Mouse (Mus musculus) heart, embryonic 15.5 days (tissue): Measurements from ENCODE around the gene Chd3. TPM values are rescaled to one million over a fixed set of nuclear protein-coding genes. Genes with fewer than 3 reads are reported as not detected.

Source experiments
- ATAC-seq: fragments of 200-750 bp; cut with Nextera tagmentation; replicated peaks from 2 replicates; pipeline ENCODE4 v1.8.0; 2017; ENCODE audit warnings: low read depth, moderate TSS enrichment; ENCODE audit not compliant: insufficient number of reproducible peaks, insufficient read depth, low FRiP score
- H3K27ac ChIP-seq: fragments of 300-500 bp; sonication (generic); 2 replicates; pipeline ENCODE4 v1.5.1; 2015; ENCODE audit warnings: mild to moderate bottlenecking, inconsistent platforms
- H3K27me3 ChIP-seq: fragments of 300-500 bp; sonication (generic); 2 replicates; pipeline ENCODE4 v1.6.1; 2015; ENCODE audit warnings: inconsistent platforms
- H3K36me3 ChIP-seq: fragments of 300-500 bp; sonication (generic); 2 replicates; pipeline ENCODE4 v1.6.1; 2015; ENCODE audit warnings: mild to moderate bottlenecking, inconsistent platforms
- H3K4me1 ChIP-seq: fragments of 300-500 bp; sonication (generic); replicated peaks from 2 replicates; pipeline ENCODE4 v1.6.1; 2015; ENCODE audit warnings: inconsistent platforms
- H3K4me2 ChIP-seq: fragments of 300-500 bp; sonication (generic); 2 replicates; pipeline ENCODE4 v1.6.1; 2015; ENCODE audit warnings: inconsistent platforms, mild to moderate bottlenecking, moderate library complexity
- H3K4me3 ChIP-seq: fragments of 300-500 bp; sonication (generic); 2 replicates; pipeline ENCODE4 v1.5.1; 2015; ENCODE audit warnings: mild to moderate bottlenecking, inconsistent platforms
- H3K9ac ChIP-seq: fragments of 300-500 bp; sonication (generic); 2 replicates; pipeline ENCODE4 v1.6.1; 2015; ENCODE audit warnings: mild to moderate bottlenecking, inconsistent platforms
- H3K9me3 ChIP-seq: fragments of 300-500 bp; sonication (generic); replicated peaks from 2 replicates; pipeline ENCODE4 v1.6.1; 2016; ENCODE audit warnings: inconsistent platforms
- WGBS: fragments of 180-500 bp; shearing (Covaris S2); methylation state at CpG from one replicate; pipeline ENCODE4 v1.1.7; 2015; ENCODE audit warnings: mixed read lengths; 5-methylcytosine and 5-hydroxymethylcytosine counted together
- polyA plus RNA-seq: library from polyadenylated mRNA; unstranded; fragments of >200 nt; fragmentation: Nextera tagmentation; extraction: Ambion mirVana; gene quantifications from 2 replicates; pipeline ENCODE4 v1.2.1, GENCODE M21; 2015

Chd3 gene
- polyA plus RNA-seq, 1 experiment from 2014 or later, result 14.2 TPM

DNA sequence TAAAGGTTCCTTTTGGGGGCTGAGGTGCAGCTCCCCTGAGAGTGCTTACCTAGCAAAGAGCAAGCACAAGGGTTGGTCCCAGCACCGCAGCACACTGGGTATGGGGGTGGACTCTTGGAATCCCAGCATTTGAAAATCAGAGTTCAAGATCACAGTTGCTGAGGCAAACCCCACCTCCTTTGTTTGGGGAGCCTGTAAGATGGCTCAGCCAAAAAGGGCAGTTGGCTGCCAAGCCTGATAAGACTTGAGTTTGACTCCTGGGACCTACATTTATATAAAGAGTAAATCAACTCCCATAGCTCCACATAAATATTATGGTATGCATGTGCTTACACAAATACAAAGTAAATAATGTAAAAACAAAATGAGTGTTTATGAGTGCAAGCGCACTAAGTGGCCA, 63.2 kb downstream of the Chd3 start:
- Histone ChIP-seq H3K4me1 (no peaks in the 10 kb centered on the region), H3K4me2 (no peak overlapping the region), H3K4me3 (no peak overlapping the region), H3K9me3 (no peaks in the 10 kb centered on the region), H3K9ac (no peak overlapping the region), H3K27me3 (no peaks in the 10 kb centered on the region), H3K36me3 (peaks cover 65% of the 10 kb centered on the region), H3K27ac (no peak overlapping the region)
- no peak for ATAC-seq
- WGBS, result 91% methylated on average over 2 of the region's 2 CpGs

DNA sequence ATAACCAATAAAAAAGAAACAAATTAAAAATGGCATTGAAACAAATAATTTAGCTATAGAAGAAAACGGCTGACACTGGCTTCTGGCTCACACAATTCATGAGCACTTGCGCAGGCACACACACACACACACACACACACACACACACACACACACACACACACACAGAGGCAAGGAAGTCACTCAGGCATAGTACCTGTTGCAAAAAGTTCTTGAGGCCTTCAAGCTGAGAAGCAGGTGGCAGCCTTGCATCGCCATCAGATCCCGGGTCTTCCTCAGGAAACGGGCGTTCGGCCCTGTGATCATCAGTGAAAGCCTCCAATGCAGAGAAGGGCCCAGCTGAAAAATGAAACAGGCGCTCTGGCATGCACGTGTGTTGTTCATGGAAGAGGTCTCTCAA, 63.9 kb downstream of the Chd3 start:
- no peaks in the 10 kb centered on the region for H3K9me3 ChIP-seq

DNA sequence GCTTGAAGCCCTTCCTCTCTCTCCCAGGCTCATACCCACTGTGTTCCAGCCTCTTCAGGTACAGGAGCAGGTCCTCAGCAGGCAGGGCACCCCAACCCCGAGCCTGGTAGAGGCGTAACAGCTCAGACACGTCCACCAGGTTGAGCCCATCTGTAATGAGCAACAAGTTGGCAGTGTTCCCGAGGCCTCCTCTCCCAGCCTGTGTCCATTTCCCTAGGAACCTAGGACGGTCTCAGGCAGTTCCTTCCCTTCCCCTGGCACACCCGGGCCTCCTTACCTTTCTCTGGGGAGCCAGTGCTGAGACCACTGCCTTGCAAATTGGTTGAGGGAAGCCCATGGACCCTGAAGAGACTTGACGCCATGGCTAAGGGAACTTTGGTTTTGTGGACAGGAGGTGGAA, 66.4 kb downstream of the Chd3 start:
- no peak overlapping the region for H3K27ac ChIP-seq
- WGBS, result 84% methylated on average over 7 of the region's 7 CpGs
- H3K4me3 ChIP-seq, result no peak overlapping the region
- H3K9ac ChIP-seq, result no peak overlapping the region
- peaks cover 40% of the 10 kb centered on the region for H3K36me3 ChIP-seq
- no peaks in the 10 kb centered on the region for H3K27me3 ChIP-seq
- H3K9me3 ChIP-seq, result no peaks in the 10 kb centered on the region
- ATAC-seq, result no peak
- H3K4me1 ChIP-seq, result no peaks in the 10 kb centered on the region
- H3K4me2 ChIP-seq, result no peak overlapping the region

More for the DNA sequence above, 63.9 kb downstream of the Chd3 start:
- H3K9ac ChIP-seq, result no peak overlapping the region
- H3K27ac ChIP-seq, result no peak overlapping the region
- no peaks in the 10 kb centered on the region for H3K4me1 ChIP-seq
- ATAC-seq, result no peak
- peaks cover 58% of the 10 kb centered on the region for H3K36me3 ChIP-seq
- WGBS, result 89% methylated on average over 9 of the region's 9 CpGs
- no peak overlapping the region for H3K4me3 ChIP-seq
- no peaks in the 10 kb centered on the region for H3K27me3 ChIP-seq
- H3K4me2 ChIP-seq, result no peak overlapping the region

DNA sequence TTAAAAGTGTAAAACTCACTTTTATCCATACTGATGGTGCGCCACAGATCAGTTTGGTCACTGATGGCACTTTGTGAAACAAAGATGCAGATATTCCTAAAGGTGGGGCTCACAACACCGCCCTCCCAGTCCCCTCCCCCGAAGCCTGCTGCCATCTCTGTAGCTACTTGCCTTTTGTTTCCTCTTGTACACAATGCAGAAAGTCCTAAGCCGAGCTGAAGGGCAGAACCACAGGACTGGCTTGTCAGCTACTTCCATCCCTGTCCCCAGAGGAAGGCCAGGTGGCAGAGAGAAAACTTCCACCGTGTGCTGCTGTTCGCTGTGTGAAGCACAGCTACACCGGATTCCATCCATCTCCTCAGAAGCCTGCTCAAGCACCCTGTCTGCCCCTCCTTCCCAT, 71.0 kb downstream of the Chd3 start:
- Histone ChIP-seq H3K4me3 (no peak overlapping the region), H3K9ac (no peak overlapping the region), H3K27ac (no peak overlapping the region), H3K9me3 (no peaks in the 10 kb centered on the region), H3K4me2 (no peak overlapping the region), H3K36me3 (peaks cover 16% of the 10 kb centered on the region), H3K4me1 (no peaks in the 10 kb centered on the region), H3K27me3 (no peaks in the 10 kb centered on the region)
- no peak for ATAC-seq
- WGBS, result 62% methylated on average over 7 of the region's 7 CpGs

DNA sequence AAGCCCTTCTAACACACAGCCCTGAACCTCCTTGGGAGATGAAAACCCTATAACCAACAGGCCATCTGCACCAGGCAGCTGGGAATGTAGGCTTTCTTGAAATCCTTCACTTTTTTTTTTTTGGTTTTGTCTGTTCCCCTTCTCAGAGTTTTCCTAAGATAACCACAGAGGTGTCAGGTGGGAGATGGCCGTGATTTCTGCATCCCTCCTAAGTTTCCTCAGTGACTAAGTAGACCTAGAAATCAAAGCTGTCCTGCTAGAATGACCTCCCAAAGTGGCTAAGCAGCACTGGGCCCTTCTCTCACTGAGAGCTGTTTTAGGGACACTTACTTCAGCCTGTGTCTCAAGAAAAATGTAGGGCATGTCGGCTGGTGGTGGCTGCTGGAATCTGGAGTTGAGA, 71.4 kb downstream of the Chd3 start:
- Histone ChIP-seq H3K27ac (no peak overlapping the region), H3K27me3 (no peaks in the 10 kb centered on the region), H3K4me3 (no peak overlapping the region), H3K9ac (no peak overlapping the region), H3K4me1 (no peaks in the 10 kb centered on the region), H3K36me3 (peaks cover 13% of the 10 kb centered on the region), H3K9me3 (no peaks in the 10 kb centered on the region), H3K4me2 (no peak overlapping the region)
- WGBS, result 70% methylated on average over 2 of the region's 2 CpGs
- no peak for ATAC-seq

DNA sequence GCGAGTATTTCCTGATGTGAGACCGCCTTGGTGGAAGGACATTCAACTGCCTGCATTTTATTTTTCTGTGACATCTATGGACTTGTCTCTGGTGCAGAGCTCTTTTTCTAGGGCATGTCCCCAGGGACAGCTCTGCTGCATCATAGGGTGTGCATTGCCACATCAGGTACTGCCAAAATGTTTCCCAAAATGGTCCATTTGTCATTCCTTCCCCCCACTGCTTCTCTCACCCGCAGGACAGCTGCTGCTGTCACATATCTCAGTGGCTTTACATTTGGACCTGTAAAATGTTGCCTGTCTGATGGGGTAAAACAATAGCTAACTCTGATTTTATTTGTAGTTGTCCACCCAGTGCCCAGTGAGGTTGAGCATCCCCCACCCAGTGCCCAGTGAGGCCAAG, 73.9 kb downstream of the Chd3 start:
- Histone ChIP-seq H3K9me3 (no peaks in the 10 kb centered on the region), H3K27ac (no peak overlapping the region), H3K4me3 (no peak overlapping the region), H3K4me1 (no peaks in the 10 kb centered on the region), H3K9ac (no peak overlapping the region), H3K4me2 (no peak overlapping the region), H3K27me3 (no peaks in the 10 kb centered on the region), H3K36me3 (0 out of 2 replicates have a peak, but pooled peaks cover 5% of the 10 kb centered on the region)
- 84% methylated on average over 3 of the region's 3 CpGs for WGBS
- ATAC-seq, result no peak

Other genes with a start within 250 kb of the Chd3 start
- gene Hes7, start 249.0 kb downstream of the Chd3 start, polyA plus RNA-seq, result 0.52 and 0.57 TPM in 2 replicates
- 0.51 and 0.60 TPM in 2 replicates for gene 9130213A22Rik, start 246.8 kb downstream of the Chd3 start, polyA plus RNA-seq
- gene Aloxe3, start 243.5 kb downstream of the Chd3 start, polyA plus RNA-seq, result 0.18 and 0.37 TPM in 2 replicates
- gene Alox12b, start 212.4 kb downstream of the Chd3 start, polyA plus RNA-seq, result 0.05 TPM in 2 replicates
- gene Alox8, start 171.6 kb downstream of the Chd3 start, polyA plus RNA-seq, result 1.9 and 2.1 TPM in 2 replicates
- 0.08 and 0.13 TPM in 2 replicates for gene Gucy2e, start 132.4 kb downstream of the Chd3 start, polyA plus RNA-seq
- gene Cntrob, start 45.6 kb downstream of the Chd3 start, polyA plus RNA-seq, result 12.7 and 17.2 TPM in 2 replicates
- gene Trappc1, start 45.4 kb downstream of the Chd3 start, polyA plus RNA-seq, result 163 and 164 TPM in 2 replicates
- gene Kcnab3, start 43.1 kb downstream of the Chd3 start, polyA plus RNA-seq, result 0.77 and 1.1 TPM in 2 replicates
- 6.6 and 7.3 TPM in 2 replicates for gene Rnf227, start 28.9 kb downstream of the Chd3 start, polyA plus RNA-seq
- gene Naa38, start 26.1 kb upstream of the Chd3 start, polyA plus RNA-seq, result 129 and 132 TPM in 2 replicates
- 20.6 and 24.0 TPM in 2 replicates for gene Cyb5d1, start 26.2 kb upstream of the Chd3 start, polyA plus RNA-seq
- 37.3 and 40.6 TPM in 2 replicates for gene Tmem88, start 28.8 kb upstream of the Chd3 start, polyA plus RNA-seq
- gene Kdm6b, start 44.3 kb upstream of the Chd3 start, polyA plus RNA-seq, result 18.6 and 19.5 TPM in 2 replicates
- gene Dnah2, start 179.7 kb upstream of the Chd3 start, polyA plus RNA-seq, result 0.21 and 0.42 TPM in 2 replicates
- gene Efnb3, start 190.8 kb upstream of the Chd3 start, polyA plus RNA-seq, result 53.8 and 59.7 TPM in 2 replicates
- gene Wrap53, start 210.8 kb upstream of the Chd3 start, polyA plus RNA-seq, result 13.3 and 17.0 TPM in 2 replicates
- 59.4 and 88.1 TPM in 2 replicates for gene Trp53, start 211.0 kb upstream of the Chd3 start, polyA plus RNA-seq
- gene Atp1b2, start 236.5 kb upstream of the Chd3 start, polyA plus RNA-seq, result 24.2 and 24.5 TPM in 2 replicates
- 0.29 TPM in 1 of 2 replicates, not detected in the other for gene Shbg, start 248.5 kb upstream of the Chd3 start, polyA plus RNA-seq